Mouse (Mus musculus) liver, embryonic 18 days (tissue): ENCODE measurements around the gene Fcrl6. TPM values are rescaled to one million over a fixed set of nuclear protein-coding genes. Genes with fewer than 3 reads are reported as not detected.

Experiments used
- polyA plus RNA-seq: library from polyadenylated mRNA; depleted of rRNA; stranded (reverse); fragments of >200 nt; gene quantifications from 2 replicates; pipeline ENCODE4 v1.2.3, GENCODE M21; 2012; rRNA removed

Fcrl6 gene
- 0.52 and 0.58 TPM in 2 replicates for polyA plus RNA-seq

GRCm38 (mm10) chr1:172602326-172602725 lies at the start of gene Fcrl6:
TSS of gene Fcrl6 (minus strand) at chr1:172602551.

GRCm38 (mm10) chr1:172632451-172633326 lies 30.3 kb upstream of the Fcrl6 start, which contains the start of gene Dusp23:
TSS of gene Dusp23 (minus strand) at chr1:172632962.

GRCm38 (mm10) chr1:172590385-172590784 lies 12.0 kb downstream of the Fcrl6 start, which contains the start of gene Slamf8:
TSS of gene Slamf8 (minus strand) at chr1:172590568.

GRCm38 (mm10) chr1:172555638-172556037 lies 46.7 kb downstream of the Fcrl6 start, which contains the start of gene Vsig8:
TSS of gene Vsig8 (plus strand) at chr1:172555938.

Other genes with a start within 250 kb of the Fcrl6 start
- 3.6 TPM in 2 replicates for gene Pigm, start 226.0 kb downstream of the Fcrl6 start, polyA plus RNA-seq
- 0.96 and 1.1 TPM in 2 replicates for gene Slamf9, start 127.2 kb downstream of the Fcrl6 start, polyA plus RNA-seq
- 1.2 and 1.3 TPM in 2 replicates for gene Igsf9, start 120.8 kb downstream of the Fcrl6 start, polyA plus RNA-seq
- gene Tagln2, start 102.5 kb downstream of the Fcrl6 start, polyA plus RNA-seq, result 86.1 and 90.5 TPM in 2 replicates
- gene Cfap45, start 81.8 kb downstream of the Fcrl6 start, polyA plus RNA-seq, result 0.47 and 0.53 TPM in 2 replicates
- gene Vsig8, start 46.6 kb downstream of the Fcrl6 start, polyA plus RNA-seq, result 0.26 and 0.84 TPM in 2 replicates
- gene Slamf8, start 12.0 kb downstream of the Fcrl6 start, polyA plus RNA-seq, result 0.19 and 0.31 TPM in 2 replicates
- gene Dusp23, start 30.4 kb upstream of the Fcrl6 start, polyA plus RNA-seq, result 8.8 and 10.1 TPM in 2 replicates
- gene Crp, start 95.5 kb upstream of the Fcrl6 start, polyA plus RNA-seq, result 249 and 255 TPM in 2 replicates